Mouse (Mus musculus) stomach, embryonic 16.5 days (tissue): ENCODE data around the gene Synpo2l. TPM values are rescaled to one million over a fixed set of nuclear protein-coding genes. Genes with fewer than 3 reads are reported as not detected.

Experiments used
- microRNA-seq: library from miRNA; unstranded; fragments of <30 nt; microRNA quantifications from one replicate; pipeline ENCODE4, GENCODE M21; 2016
- polyA plus RNA-seq: library from polyadenylated mRNA; unstranded; fragments of >200 nt; fragmentation: Nextera tagmentation; extraction: Ambion mirVana; gene quantifications from 2 replicates; pipeline ENCODE4 v1.2.1, GENCODE M21; 2015

Synpo2l gene
- polyA plus RNA-seq, 1 experiment from 2014 or later = 5.1 TPM

Small RNA genes within 50 kb of the gene (microRNA-seq; reads per million reads assigned to microRNA genes)
- gene Mir6946 = 1.5 reads per million

Other genes with a start within 250 kb of the Synpo2l start
- gene Cfap70, start 216.1 kb downstream of the Synpo2l start, polyA plus RNA-seq = 0.17 and 0.94 TPM in 2 replicates
- gene Anxa7, start 188.2 kb downstream of the Synpo2l start, polyA plus RNA-seq = 76.4 and 86.2 TPM in 2 replicates
- 0.52 and 0.56 TPM in 2 replicates for gene Mss51, start 171.5 kb downstream of the Synpo2l start, polyA plus RNA-seq
- 22.5 and 27.5 TPM in 2 replicates for gene Ppp3cb, start 121.8 kb downstream of the Synpo2l start, polyA plus RNA-seq
- gene Usp54, start 27.3 kb downstream of the Synpo2l start, polyA plus RNA-seq = 6.4 and 7.4 TPM in 2 replicates
- gene Myoz1, start 11.8 kb downstream of the Synpo2l start, polyA plus RNA-seq = 1.4 and 29.8 TPM in 2 replicates
- 90.5 and 110 TPM in 2 replicates for gene Sec24c, start 6.0 kb upstream of the Synpo2l start, polyA plus RNA-seq
- 18.3 and 19.3 TPM in 2 replicates for gene Fut11, start 26.6 kb upstream of the Synpo2l start, polyA plus RNA-seq
- 149 and 187 TPM in 2 replicates for gene Chchd1, start 34.7 kb upstream of the Synpo2l start, polyA plus RNA-seq
- 23.2 and 26.8 TPM in 2 replicates for gene Zswim8, start 39.2 kb upstream of the Synpo2l start, polyA plus RNA-seq
- 23.7 and 24.4 TPM in 2 replicates for gene Ndst2, start 66.2 kb upstream of the Synpo2l start, polyA plus RNA-seq
- gene Camk2g, start 125.7 kb upstream of the Synpo2l start, polyA plus RNA-seq = 43.7 and 45.3 TPM in 2 replicates
- gene Plau, start 168.3 kb upstream of the Synpo2l start, polyA plus RNA-seq = 1.9 and 2.8 TPM in 2 replicates